Mouse (Mus musculus) spleen, adult 2 months (tissue): ENCODE data around the gene Cntn4. TPM values are rescaled to one million over a fixed set of nuclear protein-coding genes. Genes with fewer than 3 reads are reported as not detected.

Experiments
- DNase-seq, 2 experiments: peaks; one replicate each; pipeline versions ENCODE4 v3.0.0 to v3.0.0-alpha.2; 2012 to 2021; ENCODE audit warnings: low spot score in 2 of 2, low read depth in 1 of 2
- H3K27ac ChIP-seq: fragments of 200-500 bp; 2 replicates; pipeline ENCODE4 v1.5.1; 2012; ENCODE audit warnings: low read length, inconsistent platforms; ENCODE audit not compliant: insufficient read depth
- H3K27me3 ChIP-seq: fragments of 200-500 bp; 2 replicates; pipeline ENCODE4 v1.6.1; 2012; ENCODE audit warnings: mild to moderate bottlenecking, moderate library complexity, low read length, inconsistent platforms; ENCODE audit not compliant: control insufficient read depth, insufficient read depth
- H3K36me3 ChIP-seq: fragments of 200-500 bp; 2 replicates; pipeline ENCODE4 v1.6.1; 2012; ENCODE audit warnings: mild to moderate bottlenecking, low read length, inconsistent platforms; ENCODE audit not compliant: control insufficient read depth, insufficient read depth
- H3K4me1 ChIP-seq: fragments of 200-500 bp; 2 replicates; pipeline ENCODE4 v1.6.1; 2011; ENCODE audit warnings: inconsistent platforms; ENCODE audit not compliant: control insufficient read depth, insufficient read depth, insufficient read length
- H3K4me3 ChIP-seq: fragments of 200-500 bp; 2 replicates; pipeline ENCODE4 v1.5.1; 2011; ENCODE audit warnings: mild to moderate bottlenecking, inconsistent platforms; ENCODE audit not compliant: insufficient read depth, insufficient read length; ENCODE audit errors: extremely low read depth
- CTCF ChIP-seq: fragments of 200-500 bp; IDR thresholded peaks from 2 replicates; pipeline ENCODE4 v1.5.1; 2011; ENCODE audit warnings: mild to moderate bottlenecking, inconsistent platforms; ENCODE audit not compliant: insufficient read depth, insufficient read length, insufficient replicate concordance; ENCODE audit errors: extremely low read depth
- POLR2A ChIP-seq: fragments of 200-500 bp; IDR thresholded peaks from 2 replicates; pipeline ENCODE4 v1.6.1; 2011; ENCODE audit warnings: low read depth, low read length, inconsistent platforms
- WGBS: fragments of 180-500 bp; shearing (Covaris S2); methylation state at CpG from one replicate; pipeline ENCODE4 v1.1.7; 2018; 5-methylcytosine and 5-hydroxymethylcytosine counted together
- polyA plus RNA-seq: library from polyadenylated mRNA; depleted of rRNA; stranded (reverse); fragments of >200 nt; gene quantifications from 2 replicates; pipeline ENCODE4 v1.2.3, GENCODE M21; 2012

Gene Cntn4
- polyA plus RNA-seq, 1 experiment: not detected

DNA sequence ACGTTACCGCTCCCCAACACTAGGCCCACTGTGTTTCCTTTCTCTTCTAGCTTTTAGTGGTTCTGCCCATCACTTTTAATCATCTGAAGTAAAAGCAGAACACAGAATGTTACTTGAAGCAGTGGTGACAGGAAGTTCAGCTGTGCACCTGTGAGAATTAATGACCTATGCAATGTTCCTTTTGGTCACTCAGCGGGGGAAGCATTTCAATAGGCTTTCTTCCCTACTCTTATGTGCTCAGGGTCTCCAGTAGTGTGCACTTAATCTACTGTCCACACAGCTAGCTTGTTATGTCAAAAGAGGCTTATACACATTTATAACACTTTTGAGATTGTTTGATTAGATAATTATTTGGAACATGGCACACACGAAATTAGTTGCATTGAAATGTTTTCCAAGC lies 215.4 kb downstream of the Cntn4 start:
- H3K36me3 ChIP-seq: no peaks in the 10 kb centered on the region
- H3K27me3 ChIP-seq: no peaks in the 10 kb centered on the region
- 63% methylated on average over 4 of the region's 4 CpGs for WGBS
- H3K4me1 ChIP-seq: no peaks in the 10 kb centered on the region
- no peak overlapping the region for H3K27ac ChIP-seq
- no peak overlapping the region for H3K4me3 ChIP-seq
- TF ChIP-seq CTCF: no peak
- TF ChIP-seq POLR2A: no peak
- DNase-seq: no peak

DNA sequence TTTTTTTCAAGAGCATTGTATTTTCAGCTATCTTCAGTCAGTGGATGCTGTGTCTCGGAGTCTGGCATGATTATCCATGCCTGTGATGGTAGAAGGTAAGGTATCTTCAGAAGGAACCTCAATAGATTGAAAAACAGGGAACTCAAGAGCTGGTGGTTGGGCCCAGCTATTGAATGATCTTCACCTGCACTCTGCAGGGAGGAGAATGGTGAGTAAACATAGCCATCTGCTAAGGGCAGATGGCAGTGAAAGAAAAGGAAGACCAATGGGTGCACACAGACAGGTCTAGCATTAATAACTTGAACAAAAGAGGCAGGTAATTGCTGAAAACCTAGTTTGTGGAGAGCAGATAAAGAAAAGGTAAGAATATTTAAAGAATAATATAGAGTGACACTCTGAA lies 261.0 kb downstream of the Cntn4 start:
- Histone ChIP-seq H3K27ac (no peak overlapping the region), H3K27me3 (no peaks in the 10 kb centered on the region), H3K4me3 (no peak overlapping the region), H3K4me1 (no peaks in the 10 kb centered on the region), H3K36me3 (no peaks in the 10 kb centered on the region)
- DNase-seq: no peak
- WGBS: 76% methylated on average over 1 of the region's 1 CpGs
- TF ChIP-seq POLR2A (no peak), CTCF (no peak)

GRCm38 (mm10) chr6:105939303-105939702 lies 261.8 kb downstream of the Cntn4 start:
- no peak overlapping the region for H3K27ac ChIP-seq
- no peaks in the 10 kb centered on the region for H3K27me3 ChIP-seq
- DNase-seq: no peak
- H3K4me3 ChIP-seq: no peak overlapping the region
- no peak for TF ChIP-seq CTCF
- no peak for TF ChIP-seq POLR2A
- no peaks in the 10 kb centered on the region for H3K36me3 ChIP-seq
- no peaks in the 10 kb centered on the region for H3K4me1 ChIP-seq
- WGBS: 76% methylated on average over 2 of the region's 2 CpGs

GRCm38 (mm10) chr6:105940591-105940990 lies 263.1 kb downstream of the Cntn4 start:
- DNase-seq: no peak

DNA sequence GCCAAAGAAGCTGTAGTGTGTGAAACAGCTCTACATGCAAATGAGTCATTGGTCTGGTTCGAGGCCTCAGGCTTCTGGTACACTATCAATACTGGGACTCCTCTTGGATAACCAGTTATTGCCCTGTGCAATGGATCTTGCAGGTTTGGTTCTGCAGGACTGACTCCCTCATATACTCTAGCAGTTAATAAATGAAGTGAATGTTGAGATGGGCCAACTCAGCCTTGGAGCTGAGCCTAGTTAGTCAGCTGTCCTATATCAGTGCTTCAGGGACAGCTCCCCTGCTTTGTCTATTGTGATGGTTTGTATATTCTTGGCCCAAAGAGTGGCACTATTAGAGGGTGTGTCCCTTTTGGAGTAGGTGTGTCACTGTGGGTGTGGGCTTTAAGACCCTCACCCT lies 314.0 kb downstream of the Cntn4 start:
- DNase-seq: no peak
- Histone ChIP-seq H3K36me3 (no peaks in the 10 kb centered on the region), H3K4me3 (no peak overlapping the region), H3K27ac (no peak overlapping the region), H3K4me1 (no peaks in the 10 kb centered on the region), H3K27me3 (no peaks in the 10 kb centered on the region)
- TF ChIP-seq POLR2A: no peak
- TF ChIP-seq CTCF: no peak
- 60% methylated on average over 1 of the region's 1 CpGs for WGBS

More at GRCm38 (mm10) chr6:105940591-105940990, 263.1 kb downstream of the Cntn4 start:
- no peaks in the 10 kb centered on the region for H3K4me1 ChIP-seq
- no peaks in the 10 kb centered on the region for H3K27me3 ChIP-seq
- no peaks in the 10 kb centered on the region for H3K36me3 ChIP-seq
- H3K4me3 ChIP-seq: no peak overlapping the region
- H3K27ac ChIP-seq: no peak overlapping the region
- TF ChIP-seq CTCF (no peak), POLR2A (no peak)

DNA sequence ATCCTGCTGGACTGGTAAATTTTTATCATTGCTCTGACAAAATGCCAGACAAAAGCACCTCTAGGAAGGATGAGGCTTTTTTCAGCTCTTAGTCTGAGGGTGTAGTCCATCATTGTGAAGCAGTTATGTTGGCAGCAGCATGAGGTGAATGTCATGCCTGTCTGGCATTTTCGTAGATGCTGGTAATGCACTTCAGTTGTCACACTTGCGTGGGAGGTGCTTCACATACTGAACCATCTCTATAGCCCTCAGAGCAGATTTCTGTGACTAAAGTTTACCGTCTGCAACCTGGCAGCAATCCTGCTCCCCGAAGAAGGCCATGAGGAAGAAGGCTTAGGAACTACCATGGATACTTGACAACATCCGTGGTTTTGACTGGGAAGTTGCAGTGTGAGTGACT lies 335.6 kb downstream of the Cntn4 start:
- Histone ChIP-seq H3K4me1 (no peaks in the 10 kb centered on the region), H3K36me3 (no peaks in the 10 kb centered on the region), H3K27ac (no peak overlapping the region), H3K27me3 (no peaks in the 10 kb centered on the region), H3K4me3 (no peak overlapping the region)
- TF ChIP-seq POLR2A (no peak), CTCF (no peak)
- 82% methylated on average over 5 of the region's 5 CpGs for WGBS
- DNase-seq: no peak

- no peak for DNase-seq
- Histone ChIP-seq H3K4me1 (no peaks in the 10 kb centered on the region), H3K27me3 (no peaks in the 10 kb centered on the region), H3K4me3 (no peak overlapping the region), H3K36me3 (no peaks in the 10 kb centered on the region), H3K27ac (no peak overlapping the region)
- 90% methylated on average over 1 of the region's 1 CpGs for WGBS
- TF ChIP-seq CTCF: no peak
- no peak for TF ChIP-seq POLR2A
These were observed 337.7 kb downstream of the Cntn4 start for GRCm38 (mm10) chr6:106015126-106015525.
